In genomic region chr16:8409197-8409596, GRCm38 (mm10) we compare ENCODE assay signal across 9 mouse cellular contexts. TPM values are rescaled to one million over a fixed set of nuclear protein-coding genes. Genes with fewer than 3 reads are reported as not detected.
DNase-seq lines count a peak whose midpoint lies in the region; ATAC-seq and TF ChIP-seq lines count a peak whose summit lies in the region.
"Had no signal": no experiment of that assay in that cellular context is flagged by ENCODE, and none has a peak within 500 bp of the region (broad histone marks: within the 10 kb centered on the region; RNA-seq: fewer than 3 reads in every experiment).

No protein-coding gene starts in this region.

- no peak overlapping the region for H3K4me2 ChIP-seq in lung, postnatal 0 days (replicated peaks; ENCODE audit: low read depth, low read length)
- no peak overlapping the region for H3K4me2 ChIP-seq in liver, embryonic 14.5 days (ENCODE audit: low read depth)
- H3K4me2 ChIP-seq: embryonic facial prominence, embryonic 15.5 days; limb, embryonic 13.5 days had no signal

- H3K4me3 ChIP-seq in lung, postnatal 0 days (ENCODE audit: low read depth, low read length): no peak overlapping the region
- H3K4me3 ChIP-seq in liver, embryonic 14.5 days (ENCODE audit: insufficient read depth in 1 of 2, low read depth in 2 of 2, low read length in 2 of 2): no peak overlapping the region
- H3K4me3 ChIP-seq: embryonic facial prominence, embryonic 15.5 days; limb, embryonic 13.5 days had no signal

- H3K9ac ChIP-seq in lung, postnatal 0 days (replicated peaks; ENCODE audit: low read depth): no peak overlapping the region
- no peak overlapping the region for H3K9ac ChIP-seq in liver, embryonic 14.5 days (replicated peaks)
- H3K9ac ChIP-seq: embryonic facial prominence, embryonic 15.5 days; limb, embryonic 13.5 days had no signal

- no peak for TF ChIP-seq EP300 in lung, postnatal 0 days (IDR thresholded peaks at IDR 0.05)
- TF ChIP-seq EP300 in liver, embryonic 14.5 days (IDR thresholded peaks at IDR 0.05; ENCODE audit: low read depth): no peak

- peak; percentile 41 for TF ChIP-seq CTCF in lung, postnatal 0 days (IDR thresholded peaks at IDR 0.05)
- TF ChIP-seq CTCF in liver, embryonic 14.5 days (IDR thresholded peaks at IDR 0.05; ENCODE audit: low read depth): peak; percentile 58

- ATAC-seq in lung, postnatal 0 days: no peak
- ATAC-seq in liver, embryonic 14.5 days (ENCODE audit: insufficient read depth): no peak
- ATAC-seq in cerebellum, adult (ENCODE audit: insufficient number of reproducible peaks, low FRiP score, low TSS enrichment): no peak

- DNase-seq in lung, postnatal 0 days (ENCODE audit: low spot score): no peak
- no peak for DNase-seq in lung, postnatal 36 days
- peak; percentile 7 for DNase-seq in c-Kit-positive CD71-negative TER-119-negative erythroid progenitor cells, embryonic 14.5 days (ENCODE audit: low read depth)
- DNase-seq in liver, embryonic 14.5 days (ENCODE audit: low read depth in 3 of 3, low spot score in 3 of 3): peak in 2 of 3 experiments; percentile 2 to 17
- peak; percentile 7 for DNase-seq in yolk sac, embryonic 10.5 days (ENCODE audit: low spot score)
- no peak for DNase-seq in left cerebral cortex, adult 11 months (ENCODE audit: low spot score)

- H3K36me3 ChIP-seq in lung, postnatal 0 days (ENCODE audit: insufficient read depth, low read length): no peaks in the 10 kb centered on the region
- no peaks in the 10 kb centered on the region for H3K36me3 ChIP-seq in liver, embryonic 14.5 days (replicated peaks; ENCODE audit: control insufficient read depth, insufficient read depth, low read depth)
- H3K36me3 ChIP-seq: embryonic facial prominence, embryonic 15.5 days; limb, embryonic 13.5 days had no signal

- WGBS in lung, postnatal 0 days: 28% methylated on average over 10 of the region's 10 CpGs
- WGBS in liver, embryonic 14.5 days (ENCODE audit: insufficient replicate concordance): 30% methylated on average over 10 of the region's 10 CpGs

- H3K9me3 ChIP-seq in lung, postnatal 0 days (ENCODE audit: low read length): no peaks in the 10 kb centered on the region
- H3K9me3 ChIP-seq in liver, embryonic 14.5 days (ENCODE audit: control insufficient read depth, low read length): no peaks in the 10 kb centered on the region
- H3K9me3 ChIP-seq: embryonic facial prominence, embryonic 15.5 days; limb, embryonic 13.5 days had no signal

- H3K27ac ChIP-seq in lung, postnatal 0 days (ENCODE audit: low read length): no peak overlapping the region
- no peak overlapping the region for H3K27ac ChIP-seq in liver, embryonic 14.5 days
- H3K27ac ChIP-seq: embryonic facial prominence, embryonic 15.5 days; limb, embryonic 13.5 days had no signal

- no peaks in the 10 kb centered on the region for H3K27me3 ChIP-seq in lung, postnatal 0 days (replicated peaks; ENCODE audit: insufficient read depth, low read length)
- no peaks in the 10 kb centered on the region; the same call in 1 of the 2 replicates for H3K27me3 ChIP-seq in liver, embryonic 14.5 days (ENCODE audit: control insufficient read depth, insufficient read depth, low read length)

- H3K4me1 ChIP-seq in lung, postnatal 0 days (ENCODE audit: insufficient read depth, low read depth, low read length): no peaks in the 10 kb centered on the region
- H3K4me1 ChIP-seq in liver, embryonic 14.5 days (replicated peaks; ENCODE audit: control insufficient read depth in 2 of 2, insufficient read depth in 2 of 2, low read length in 1 of 2): no peaks in the 10 kb centered on the region
- H3K4me1 ChIP-seq: embryonic facial prominence, embryonic 15.5 days; limb, embryonic 13.5 days had no signal

RNA-seq across cellular contexts. Expression of gene Tmem114, which starts 15.7 kb away (rescaled TPM):
- not detected in 2 replicates for polyA plus RNA-seq in lung, postnatal 0 days (2015; fragmentation: Nextera tagmentation; extraction: Ambion mirVana)
- 0.02 TPM in 1 of 2 replicates, not detected in the other for polyA plus RNA-seq in liver, embryonic 14.5 days (2012; rRNA removed)
- not detected in 2 replicates for polyA plus RNA-seq in liver, embryonic 14.5 days (2014; fragmentation: Nextera tagmentation; extraction: Ambion mirVana)
- polyA plus RNA-seq: embryonic facial prominence, embryonic 15.5 days had no signal

Comparison
In these comparisons a context has a peak if more than half of its experiments do, and no peak if none do; other contexts are left out.
1. DNase-seq: peak in c-Kit-positive CD71-negative TER-119-negative erythroid progenitor cells, embryonic 14.5 days (single experiment), liver, embryonic 14.5 days (2 of 3) and yolk sac, embryonic 10.5 days (single experiment); none in lung, postnatal 0 days (single experiment), lung, postnatal 36 days (single experiment) and left cerebral cortex, adult 11 months (single experiment).